Mouse (Mus musculus) MEL-GATA-1-ER (cell line): ENCODE results near the gene Nt5c3b.

Experiments used
- DNase-seq: peaks from one replicate; pipeline ENCODE4 v3.0.0-alpha.2; 2012; ENCODE audit warnings: low read depth; ENCODE audit errors: extremely low read depth

Gene Nt5c3b

GRCm38 (mm10) chr11:100399727-100400538, 41.7 kb downstream of the Nt5c3b start:
- no peak for DNase-seq

- DNase-seq, result no peak
Observed at GRCm38 (mm10) chr11:100399320-100399719, 42.3 kb downstream of the Nt5c3b start.

DNA sequence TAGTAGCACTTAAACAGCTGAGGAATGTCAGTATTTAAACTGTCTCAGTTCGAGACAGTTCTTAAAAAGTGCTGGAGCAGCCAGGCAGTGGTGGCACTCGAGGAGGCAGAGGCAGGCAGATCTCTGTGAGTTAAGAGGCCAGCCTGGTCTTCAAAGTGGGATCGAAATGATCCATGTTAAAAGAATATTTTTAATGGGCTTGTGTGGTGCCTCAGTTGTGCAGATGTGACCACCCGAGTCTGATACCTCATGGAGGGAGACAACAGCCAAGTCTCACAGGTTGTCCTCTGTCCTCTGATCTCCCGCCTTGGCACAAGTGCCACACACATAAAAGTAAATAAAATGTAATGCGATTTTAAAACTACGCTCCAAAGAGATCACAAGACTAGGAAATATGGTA, 43.1 kb downstream of the Nt5c3b start:
- DNase-seq, result no peak

DNA sequence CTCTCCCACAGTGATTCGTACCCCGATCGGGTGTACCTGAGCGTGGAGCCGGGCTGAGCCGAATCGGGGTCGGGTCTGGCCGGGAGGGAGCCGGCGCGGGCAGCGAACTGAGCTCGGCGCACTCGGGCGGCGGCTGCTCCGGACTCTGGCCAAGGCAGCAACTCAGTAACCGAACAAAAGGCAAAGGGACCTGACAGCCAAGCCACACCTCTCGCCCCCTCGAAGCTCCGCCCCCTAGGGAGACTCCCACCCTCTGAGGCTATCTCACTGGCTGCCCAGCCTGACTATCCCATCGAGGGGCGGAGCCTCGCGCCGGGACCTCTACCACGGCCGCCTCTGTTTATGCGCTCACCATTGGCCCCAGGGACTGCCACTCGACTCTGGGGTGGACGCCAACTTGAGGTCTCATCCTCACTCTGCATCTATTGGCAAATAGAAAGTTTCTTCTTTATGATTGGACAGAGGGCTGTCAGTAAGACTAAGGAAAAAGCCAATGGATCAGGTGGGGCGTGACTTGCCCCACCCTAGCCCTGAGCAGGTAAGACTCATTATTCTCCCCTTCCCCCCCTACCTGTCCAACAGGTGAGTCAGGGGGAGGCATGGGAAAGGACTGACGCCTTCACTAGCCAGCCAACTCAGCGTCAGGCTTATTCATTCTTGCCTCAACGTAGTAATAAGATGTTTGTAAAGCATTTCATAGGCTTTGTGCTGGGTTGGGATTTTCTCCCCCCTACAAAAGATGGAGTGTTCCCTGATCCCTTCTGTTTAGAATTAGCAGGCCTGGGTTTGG, 43.8 kb downstream of the Nt5c3b start, which contains the start of gene Jup:
Jup (minus strand) TSS at position 164 of the 790 bp plus-strand sequence.
- DNase-seq, result peak; percentile 96

DNA sequence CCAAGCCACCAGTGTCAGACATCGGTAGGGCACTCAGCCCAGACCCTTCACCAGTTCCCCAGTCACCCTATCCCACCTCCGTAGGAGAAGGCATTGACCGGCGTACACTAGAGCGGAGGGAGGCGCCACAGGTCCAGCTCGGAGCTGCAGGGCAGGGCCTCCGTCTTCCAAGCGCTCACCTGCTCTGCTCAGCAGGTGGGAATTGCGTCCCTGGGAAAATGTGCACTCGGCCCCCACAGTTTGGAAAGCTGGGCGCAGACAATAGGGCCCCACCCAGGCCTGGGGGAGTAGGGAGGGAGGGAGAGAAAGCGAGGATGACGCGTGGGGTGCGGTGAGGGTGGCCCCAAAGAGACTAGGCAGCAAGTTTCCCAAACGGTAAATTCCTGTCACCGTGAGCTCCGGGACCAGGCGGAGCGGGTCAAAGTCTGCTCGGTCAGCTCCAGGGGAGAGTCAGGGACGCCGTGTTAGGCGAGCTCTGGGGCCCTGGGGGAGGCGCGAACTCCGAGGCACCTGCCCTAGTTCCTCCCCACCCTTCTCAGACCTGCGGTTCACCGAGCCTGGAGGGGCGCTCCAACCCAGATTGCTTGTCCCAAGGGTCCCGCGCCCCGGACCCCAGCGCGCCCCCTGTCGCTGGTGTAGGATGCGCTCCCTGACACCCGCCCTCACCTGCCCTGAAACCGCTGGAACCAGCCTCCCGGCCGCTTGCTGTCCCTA, 44.6 kb downstream of the Nt5c3b start:
- DNase-seq, result no peak

DNA sequence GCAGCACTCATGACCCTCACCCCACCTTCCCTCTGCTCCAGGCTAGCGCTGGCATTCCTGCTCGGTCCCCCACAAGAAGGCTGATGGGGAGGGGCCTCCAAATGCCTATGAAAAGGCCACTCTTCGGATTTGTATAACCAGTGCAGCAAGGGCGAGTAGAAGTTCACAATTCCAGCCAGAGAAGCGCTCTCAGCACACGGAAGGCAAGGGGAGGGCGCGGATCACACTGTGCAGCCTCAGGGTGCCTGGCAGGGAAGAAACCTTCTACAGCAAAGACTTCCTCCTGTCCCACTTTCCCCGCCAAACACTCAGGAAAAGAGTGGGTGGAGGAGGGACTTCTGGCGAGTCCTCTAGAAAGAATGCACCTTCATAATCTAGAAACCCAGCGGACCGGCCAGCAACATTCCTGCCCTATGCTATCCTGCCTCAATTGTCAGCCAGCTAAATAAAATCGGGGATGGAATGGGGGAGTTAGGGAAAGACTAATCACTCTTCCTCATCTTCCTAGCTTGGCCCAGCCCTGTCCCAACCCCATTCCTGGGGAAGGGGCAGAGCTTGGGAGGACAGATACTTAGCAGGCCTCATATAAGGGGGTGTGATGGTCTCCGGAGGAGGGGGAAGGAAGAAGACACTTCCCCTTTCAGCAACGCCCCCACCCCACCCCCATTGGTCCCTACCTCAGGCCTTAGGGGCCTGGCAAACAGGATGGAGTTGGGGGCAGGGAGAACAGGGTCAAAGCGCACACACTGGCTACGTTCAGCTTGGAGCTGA, 45.6 kb downstream of the Nt5c3b start:
- no peak for DNase-seq

- no peak for DNase-seq
Observed at GRCm38 (mm10) chr11:100395200-100395599, 46.4 kb downstream of the Nt5c3b start.

- DNase-seq, result no peak
Observed at GRCm38 (mm10) chr11:100394353-100395074, 47.1 kb downstream of the Nt5c3b start.

GRCm38 (mm10) chr11:100393733-100394132, 47.9 kb downstream of the Nt5c3b start:
- DNase-seq, result no peak

- DNase-seq, result no peak
Observed at GRCm38 (mm10) chr11:100392958-100393357, 48.6 kb downstream of the Nt5c3b start.

GRCm38 (mm10) chr11:100391884-100392345, 49.7 kb downstream of the Nt5c3b start:
- DNase-seq, result no peak

DNA sequence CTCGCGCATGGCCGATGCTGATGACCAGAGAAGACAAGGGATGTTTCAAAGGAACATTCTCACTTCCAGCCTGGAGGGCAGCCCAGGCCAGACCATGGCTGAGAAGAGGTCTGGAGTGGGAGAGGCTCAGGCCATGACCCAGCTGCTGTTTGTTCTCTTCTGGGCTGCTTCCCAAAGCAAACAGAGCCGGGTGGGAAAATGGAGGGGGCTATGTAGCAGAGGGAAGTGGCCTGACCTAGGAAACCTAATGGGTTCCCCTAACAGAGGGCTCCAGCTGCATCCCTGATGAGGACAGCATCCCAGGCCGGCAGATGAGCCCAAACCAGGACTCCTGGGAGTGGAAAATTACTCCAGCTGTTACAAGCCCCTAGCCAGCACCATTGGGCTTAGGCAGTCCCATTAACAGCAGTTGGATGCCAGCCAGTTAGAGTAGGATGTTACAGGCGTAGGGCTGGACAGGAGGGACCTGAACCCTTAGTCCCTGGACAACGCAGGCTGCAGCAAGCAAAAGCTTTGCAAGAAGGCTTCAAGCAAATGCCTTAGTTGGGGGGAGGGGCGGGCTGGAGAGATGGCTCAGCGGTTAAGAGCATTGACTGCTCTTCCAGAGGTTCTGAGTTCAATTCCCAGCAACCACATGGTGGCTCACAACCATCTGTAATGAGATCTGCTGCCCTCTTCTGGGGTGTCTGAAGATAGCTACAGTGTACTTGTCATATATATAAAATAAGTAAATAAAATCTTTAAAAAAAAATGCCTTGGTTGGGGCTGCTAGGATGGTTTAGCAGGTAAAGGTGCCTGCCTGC, 50.3 kb downstream of the Nt5c3b start:
- DNase-seq, result no peak

DNA sequence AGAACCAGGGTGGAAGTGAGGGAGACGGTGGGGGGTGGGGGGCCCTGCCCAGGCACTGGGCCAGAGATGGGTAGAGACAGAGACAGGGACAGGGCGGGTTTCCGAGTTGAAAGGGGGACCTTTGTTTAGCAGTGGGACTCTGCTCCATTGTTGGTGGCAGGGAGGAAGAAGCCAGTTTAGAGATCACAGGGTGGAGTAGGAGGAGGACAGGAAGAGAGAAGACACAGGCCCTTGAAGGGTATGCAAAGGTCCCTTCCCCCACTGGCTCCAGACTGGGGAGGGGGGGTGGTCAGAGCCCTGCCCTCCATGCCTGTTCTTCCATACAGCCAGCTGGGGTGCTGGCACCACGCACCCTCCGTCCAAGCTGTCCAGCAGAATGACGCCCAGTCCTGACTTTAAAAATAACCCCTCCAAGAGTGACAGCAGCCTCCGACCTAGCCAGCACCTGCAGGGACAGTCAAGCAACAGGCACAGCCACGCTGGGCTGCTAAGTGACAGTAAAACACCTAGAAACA, 51.6 kb downstream of the Nt5c3b start:
- DNase-seq, result no peak

GRCm38 (mm10) chr11:100388588-100388987, 53.0 kb downstream of the Nt5c3b start:
- DNase-seq, result no peak

GRCm38 (mm10) chr11:100387589-100388375, 53.8 kb downstream of the Nt5c3b start:
- no peak for DNase-seq

- no peak for DNase-seq
Observed at GRCm38 (mm10) chr11:100387111-100387510, 54.5 kb downstream of the Nt5c3b start.

DNA sequence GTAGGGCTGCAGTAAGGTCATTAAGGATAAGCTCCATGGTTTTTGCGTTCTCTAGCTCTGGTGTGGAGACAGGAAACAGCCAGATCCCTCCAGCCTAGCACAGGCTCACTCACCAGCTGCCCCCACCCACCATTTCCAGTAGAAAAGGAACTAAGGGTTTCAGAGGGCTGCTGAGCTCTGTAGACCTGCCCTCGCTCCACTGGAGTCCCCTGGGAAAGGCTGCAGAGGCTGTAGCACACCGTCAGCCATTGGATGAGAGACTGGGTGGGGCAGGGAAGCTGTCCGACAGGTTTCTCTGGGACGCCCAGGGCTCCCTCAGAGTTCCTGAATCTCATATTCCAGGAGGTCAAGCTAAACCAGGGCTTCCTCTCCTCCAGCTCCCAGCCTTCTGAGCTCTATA, 55.0 kb downstream of the Nt5c3b start:
- no peak for DNase-seq

DNA sequence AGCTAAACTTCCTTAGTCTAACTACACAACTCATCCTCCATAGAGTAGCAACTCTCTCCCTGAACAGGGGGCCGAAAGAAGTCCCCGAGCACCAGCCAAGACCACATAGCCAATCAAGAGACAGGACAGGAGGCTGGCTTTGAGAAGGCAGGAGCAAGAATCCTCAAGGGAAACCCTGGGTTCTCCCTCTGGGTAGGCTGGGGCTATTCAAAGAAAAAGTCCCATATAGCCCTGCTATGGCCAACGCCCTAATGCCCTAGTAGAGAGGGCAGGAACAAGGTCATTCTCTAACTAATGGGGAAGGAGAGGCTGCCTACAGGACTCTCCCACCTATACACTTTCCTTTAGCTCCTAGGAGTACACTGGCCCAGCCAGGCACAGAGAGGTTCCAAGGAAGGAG, 56.6 kb downstream of the Nt5c3b start:
- DNase-seq, result no peak
